Comparison of ENCODE assay signal across 8 mouse cellular contexts in the genomic region with DNA sequence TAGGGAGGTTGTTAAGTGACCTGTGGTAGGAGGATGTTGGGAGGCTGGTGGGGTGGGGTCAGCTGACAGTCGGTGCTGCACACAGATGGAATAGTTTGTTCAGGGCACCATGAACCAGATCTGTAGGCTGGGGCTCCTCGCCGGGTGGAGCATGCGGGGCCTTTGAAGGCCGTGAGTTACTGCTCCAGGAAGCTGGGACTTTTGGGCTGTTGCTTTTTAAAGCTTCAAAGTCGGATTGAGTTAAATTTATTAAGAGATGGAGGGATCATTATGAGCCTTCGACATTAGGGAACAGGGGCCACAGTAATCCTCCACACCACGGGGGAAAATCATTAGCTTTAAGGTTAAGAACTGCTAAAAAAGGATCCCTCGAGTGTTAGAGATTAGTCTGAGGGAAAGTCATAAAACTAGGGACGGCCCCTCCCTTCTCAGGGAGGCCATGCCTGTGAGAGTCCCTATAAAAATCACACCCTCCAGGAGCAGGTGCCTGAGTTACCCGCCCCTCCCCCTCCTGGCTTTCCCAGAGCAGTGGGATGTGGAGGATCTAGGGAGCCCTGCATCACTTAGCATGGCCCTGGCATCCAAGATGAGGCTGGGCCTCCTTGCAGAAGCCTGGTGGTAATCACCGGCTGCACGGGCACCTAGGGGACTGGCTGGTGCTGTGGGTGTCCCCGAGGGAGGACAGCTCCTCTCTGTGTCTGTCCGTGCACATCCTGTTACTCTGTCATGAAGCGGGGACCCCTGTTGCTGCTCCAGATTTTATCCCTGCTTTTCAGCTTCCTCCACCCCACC.
DNase-seq lines count a peak whose midpoint lies in the region; ATAC-seq and TF ChIP-seq lines count a peak whose summit lies in the region.

No protein-coding gene starts in this region.

- no peaks in the 10 kb centered on the region for H3K9me3 ChIP-seq in hindbrain, embryonic 10.5 days
- H3K9me3 ChIP-seq in hindbrain, embryonic 16.5 days (ENCODE audit: control insufficient read depth, low read length): no peaks in the 10 kb centered on the region
- H3K9me3 ChIP-seq in hindbrain, embryonic 13.5 days: no peaks in the 10 kb centered on the region
- no peaks in the 10 kb centered on the region for H3K9me3 ChIP-seq in kidney, postnatal 0 days (replicated peaks; ENCODE audit: low read length)
- no peaks in the 10 kb centered on the region for H3K9me3 ChIP-seq in neural tube, embryonic 13.5 days
- H3K9me3 ChIP-seq in lung, postnatal 0 days (ENCODE audit: low read length): no peaks in the 10 kb centered on the region

- TF ChIP-seq CTCF in kidney, postnatal 0 days (IDR thresholded peaks at IDR 0.05; ENCODE audit: low read depth): no peak
- TF ChIP-seq CTCF in lung, postnatal 0 days (IDR thresholded peaks at IDR 0.05): no peak

- H3K27ac ChIP-seq in hindbrain, embryonic 10.5 days: peak overlapping the region; percentile 77
- H3K27ac ChIP-seq in hindbrain, embryonic 16.5 days (ENCODE audit: low read depth, low read length): no peak overlapping the region
- H3K27ac ChIP-seq in hindbrain, embryonic 13.5 days: peak overlapping the region; percentile 18; the same call in 1 of the 2 replicates
- H3K27ac ChIP-seq in kidney, postnatal 0 days: peak overlapping the region; percentile 82
- no peak overlapping the region for H3K27ac ChIP-seq in neural tube, embryonic 13.5 days (replicated peaks)
- H3K27ac ChIP-seq in lung, postnatal 0 days (ENCODE audit: low read length): no peak overlapping the region

- peaks cover 71% of the 10 kb centered on the region for H3K4me1 ChIP-seq in hindbrain, embryonic 10.5 days (replicated peaks)
- H3K4me1 ChIP-seq in hindbrain, embryonic 16.5 days (ENCODE audit: control insufficient read depth, insufficient read depth, low read depth, low read length): peaks cover 13% of the 10 kb centered on the region
- peaks cover 43% of the 10 kb centered on the region for H3K4me1 ChIP-seq in hindbrain, embryonic 13.5 days (replicated peaks)
- peaks cover 27% of the 10 kb centered on the region for H3K4me1 ChIP-seq in kidney, postnatal 0 days (replicated peaks; ENCODE audit: insufficient read depth, low read length)
- peaks cover 52% of the 10 kb centered on the region for H3K4me1 ChIP-seq in neural tube, embryonic 13.5 days (replicated peaks)
- peaks cover 6% of the 10 kb centered on the region; the same call in 1 of the 2 replicates for H3K4me1 ChIP-seq in lung, postnatal 0 days (ENCODE audit: insufficient read depth, low read depth, low read length)

- DNase-seq in hindbrain, embryonic 10.5 days (ENCODE audit: low spot score): no peak
- peak; percentile 55 for DNase-seq in kidney, postnatal 0 days (ENCODE audit: low spot score)
- DNase-seq in lung, postnatal 0 days (ENCODE audit: low spot score): no peak
- DNase-seq in thymus, postnatal 36 days: no peak
- no peak for DNase-seq in retina, embryonic 14.5 days (ENCODE audit: low spot score)

- H3K4me2 ChIP-seq in hindbrain, embryonic 16.5 days (ENCODE audit: low read length): no peak overlapping the region
- H3K4me2 ChIP-seq in hindbrain, embryonic 13.5 days: no peak overlapping the region
- H3K4me2 ChIP-seq in kidney, postnatal 0 days (ENCODE audit: low read length): no peak overlapping the region
- no peak overlapping the region for H3K4me2 ChIP-seq in neural tube, embryonic 13.5 days
- H3K4me2 ChIP-seq in lung, postnatal 0 days (replicated peaks; ENCODE audit: low read depth, low read length): no peak overlapping the region

- no peak overlapping the region for H3K9ac ChIP-seq in hindbrain, embryonic 16.5 days (ENCODE audit: low read depth, low read length)
- H3K9ac ChIP-seq in hindbrain, embryonic 13.5 days: peak overlapping the region; percentile 49; the same call in 1 of the 2 replicates
- H3K9ac ChIP-seq in kidney, postnatal 0 days (ENCODE audit: low read depth, low read length): no peak overlapping the region
- H3K9ac ChIP-seq in neural tube, embryonic 13.5 days: 0 out of 2 replicates have a peak overlapping the region, but pooled peaks have one; percentile 38
- H3K9ac ChIP-seq in lung, postnatal 0 days (replicated peaks; ENCODE audit: low read depth): no peak overlapping the region

- 0 out of 2 replicates have a peak overlapping the region, but pooled peaks have one; percentile 13 for H3K4me3 ChIP-seq in hindbrain, embryonic 10.5 days
- H3K4me3 ChIP-seq in hindbrain, embryonic 16.5 days (ENCODE audit: low read length): no peak overlapping the region
- no peak overlapping the region for H3K4me3 ChIP-seq in hindbrain, embryonic 13.5 days
- no peak overlapping the region for H3K4me3 ChIP-seq in kidney, postnatal 0 days (replicated peaks; ENCODE audit: low read depth, low read length)
- no peak overlapping the region for H3K4me3 ChIP-seq in neural tube, embryonic 13.5 days
- H3K4me3 ChIP-seq in lung, postnatal 0 days (ENCODE audit: low read depth, low read length): no peak overlapping the region

- WGBS in hindbrain, embryonic 10.5 days: 41% methylated on average over 16 of the region's 16 CpGs
- WGBS in hindbrain, embryonic 16.5 days: 44% methylated on average over 16 of the region's 16 CpGs
- 41% methylated on average over 16 of the region's 16 CpGs for WGBS in hindbrain, embryonic 13.5 days
- 16% methylated on average over 16 of the region's 16 CpGs for WGBS in kidney, postnatal 0 days
- WGBS in neural tube, embryonic 13.5 days: 17% methylated on average over 16 of the region's 16 CpGs
- WGBS in lung, postnatal 0 days: 58% methylated on average over 16 of the region's 16 CpGs

- ATAC-seq in hindbrain, embryonic 16.5 days: no peak
- no peak for ATAC-seq in hindbrain, embryonic 13.5 days (ENCODE audit: low FRiP score)
- ATAC-seq in kidney, postnatal 0 days (replicated peaks; ENCODE audit: low FRiP score, low read depth): peak; percentile 6
- peak; percentile 30; the same call in 1 of the 2 replicates for ATAC-seq in neural tube, embryonic 13.5 days (ENCODE audit: low read depth)
- ATAC-seq in lung, postnatal 0 days: no peak

- no peaks in the 10 kb centered on the region for H3K27me3 ChIP-seq in hindbrain, embryonic 10.5 days (ENCODE audit: insufficient read depth, poor library complexity, severe bottlenecking)
- no peaks in the 10 kb centered on the region for H3K27me3 ChIP-seq in hindbrain, embryonic 16.5 days (replicated peaks; ENCODE audit: control insufficient read depth, insufficient read depth, low read length)
- no peaks in the 10 kb centered on the region for H3K27me3 ChIP-seq in hindbrain, embryonic 13.5 days
- no peaks in the 10 kb centered on the region for H3K27me3 ChIP-seq in kidney, postnatal 0 days (ENCODE audit: insufficient read depth, low read length)
- H3K27me3 ChIP-seq in neural tube, embryonic 13.5 days: no peaks in the 10 kb centered on the region
- H3K27me3 ChIP-seq in lung, postnatal 0 days (replicated peaks; ENCODE audit: insufficient read depth, low read length): no peaks in the 10 kb centered on the region

- TF ChIP-seq EP300 in lung, postnatal 0 days (IDR thresholded peaks at IDR 0.05): no peak

- no peaks in the 10 kb centered on the region for H3K36me3 ChIP-seq in hindbrain, embryonic 10.5 days
- H3K36me3 ChIP-seq in hindbrain, embryonic 16.5 days (ENCODE audit: control insufficient read depth, insufficient read depth, low read length): no peaks in the 10 kb centered on the region
- no peaks in the 10 kb centered on the region for H3K36me3 ChIP-seq in hindbrain, embryonic 13.5 days
- no peaks in the 10 kb centered on the region for H3K36me3 ChIP-seq in kidney, postnatal 0 days (ENCODE audit: insufficient read depth, low read length)
- H3K36me3 ChIP-seq in neural tube, embryonic 13.5 days: no peaks in the 10 kb centered on the region
- no peaks in the 10 kb centered on the region for H3K36me3 ChIP-seq in lung, postnatal 0 days (ENCODE audit: insufficient read depth, low read length)

Comparison
In these comparisons a context has a peak if more than half of its experiments do, and no peak if none do; other contexts are left out.
1. H3K27ac ChIP-seq: peak in hindbrain, embryonic 10.5 days (single experiment), hindbrain, embryonic 13.5 days (single experiment) and kidney, postnatal 0 days (single experiment); none in hindbrain, embryonic 16.5 days (single experiment), neural tube, embryonic 13.5 days (single experiment) and lung, postnatal 0 days (single experiment).
2. H3K9ac ChIP-seq: peak in hindbrain, embryonic 13.5 days (single experiment) and neural tube, embryonic 13.5 days (single experiment); none in hindbrain, embryonic 16.5 days (single experiment), kidney, postnatal 0 days (single experiment) and lung, postnatal 0 days (single experiment).
3. ATAC-seq: peak in kidney, postnatal 0 days (single experiment) and neural tube, embryonic 13.5 days (single experiment); none in hindbrain, embryonic 16.5 days (single experiment), hindbrain, embryonic 13.5 days (single experiment) and lung, postnatal 0 days (single experiment).